Mouse (Mus musculus) adrenal gland, postnatal 14 days (tissue): ENCODE data around the gene Ywhae. TPM values are rescaled to one million over a fixed set of nuclear protein-coding genes. Genes with fewer than 3 reads are reported as not detected.

Source experiments
- DNase-seq: peaks from one replicate; pipeline ENCODE4 v3.0.0; 2021; ENCODE audit warnings: mixed read lengths
- total RNA-seq: library from RNA; stranded (reverse); gene quantifications from 2 replicates; pipeline ENCODE4 v1.2.3, GENCODE M21; 2021

Ywhae gene
- total RNA-seq, 1 experiment from 2014 or later: 585 TPM

GRCm38 (mm10) chr11:75737806-75738476, 5.3 kb downstream of the Ywhae start:
- DNase-seq: no peak

- no peak for DNase-seq
Measured at GRCm38 (mm10) chr11:75738477-75738821, 5.8 kb downstream of the Ywhae start.

GRCm38 (mm10) chr11:75740204-75740603, 7.5 kb downstream of the Ywhae start:
- DNase-seq: no peak

- no peak for DNase-seq
Measured at GRCm38 (mm10) chr11:75741615-75742014, 8.9 kb downstream of the Ywhae start.

- no peak for DNase-seq
Measured at GRCm38 (mm10) chr11:75744761-75745160, 12.1 kb downstream of the Ywhae start.

GRCm38 (mm10) chr11:75750537-75750936, 17.9 kb downstream of the Ywhae start:
- no peak for DNase-seq

- no peak for DNase-seq
Measured at GRCm38 (mm10) chr11:75751082-75751481, 18.4 kb downstream of the Ywhae start.

- no peak for DNase-seq
Measured at GRCm38 (mm10) chr11:75756687-75757086, 24.0 kb downstream of the Ywhae start.

- no peak for DNase-seq
Measured at GRCm38 (mm10) chr11:75758553-75758952, 25.9 kb downstream of the Ywhae start.

- no peak for DNase-seq
Measured at GRCm38 (mm10) chr11:75760785-75761184, 28.1 kb downstream of the Ywhae start.

GRCm38 (mm10) chr11:75762708-75763107, 30.0 kb downstream of the Ywhae start:
- no peak for DNase-seq

GRCm38 (mm10) chr11:75764521-75765023, 31.9 kb downstream of the Ywhae start:
- no peak for DNase-seq

- DNase-seq: no peak
Measured at GRCm38 (mm10) chr11:75765161-75765560, 32.5 kb downstream of the Ywhae start.

- no peak for DNase-seq
Measured at GRCm38 (mm10) chr11:75767014-75767413, 34.3 kb downstream of the Ywhae start.

- DNase-seq: no peak
Measured at GRCm38 (mm10) chr11:75768091-75768989, 35.7 kb downstream of the Ywhae start.

GRCm38 (mm10) chr11:75769206-75769605, 36.5 kb downstream of the Ywhae start:
- DNase-seq: peak; percentile 94

GRCm38 (mm10) chr11:75772562-75772961, 39.9 kb downstream of the Ywhae start:
- peak; percentile 48 for DNase-seq

- DNase-seq: no peak
Measured at GRCm38 (mm10) chr11:75775919-75776318, 43.2 kb downstream of the Ywhae start.

- DNase-seq: peak; percentile 82
Measured at GRCm38 (mm10) chr11:75781919-75782318, 49.2 kb downstream of the Ywhae start.

- no peak for DNase-seq
Measured at GRCm38 (mm10) chr11:75783799-75784198, 51.1 kb downstream of the Ywhae start.

- no peak for DNase-seq
Measured at GRCm38 (mm10) chr11:75785897-75786296, 53.2 kb downstream of the Ywhae start.

GRCm38 (mm10) chr11:75792535-75792934, 59.9 kb downstream of the Ywhae start:
- no peak for DNase-seq

GRCm38 (mm10) chr11:75793351-75793750, 60.7 kb downstream of the Ywhae start:
- DNase-seq: no peak
